Mouse (Mus musculus) C2C12 (cell line): Measurements from ENCODE around the gene Tnpo3.

ENCODE experiments used
- CEBPB ChIP-seq: IDR thresholded peaks from one replicate; pipeline ENCODE4 v1.6.1; 2011; ENCODE audit warnings: low read depth, mild to moderate bottlenecking, control low read depth, moderate library complexity
- CTCF ChIP-seq: IDR thresholded peaks from one replicate; pipeline ENCODE4 v1.5.1; 2011; ENCODE audit not compliant: control insufficient read depth, insufficient read depth, insufficient read length
- FOSL1 ChIP-seq: IDR thresholded peaks from one replicate; pipeline ENCODE4 v1.8.0; 2011; ENCODE audit warnings: mild to moderate bottlenecking, low read length; ENCODE audit not compliant: poor library complexity, insufficient read depth, severe bottlenecking
- MAX ChIP-seq: IDR thresholded peaks from one replicate; pipeline ENCODE4 v1.6.1; 2011; ENCODE audit warnings: mild to moderate bottlenecking, control low read depth
- MYOD1 ChIP-seq: IDR thresholded peaks from one replicate; pipeline ENCODE4 v1.6.1; 2011; ENCODE audit warnings: low read depth; ENCODE audit not compliant: control insufficient read depth, insufficient read length
- USF1 ChIP-seq: IDR thresholded peaks from one replicate; pipeline ENCODE4 v1.6.1; 2011; ENCODE audit warnings: low read depth, mild to moderate bottlenecking, control low read depth, moderate library complexity

GRCm38 (mm10) chr6:29517139-29517538 lies 92.5 kb downstream of the Tnpo3 start:
- TF ChIP-seq CTCF = peak; percentile 82
- TF ChIP-seq MYOD1 = peak; percentile 93
- no peak for TF ChIP-seq CEBPB
- no peak for TF ChIP-seq USF1
- TF ChIP-seq MAX = no peak
- TF ChIP-seq FOSL1 = no peak
